Mouse (Mus musculus) intestine, embryonic 15.5 days (tissue): Measurements from ENCODE around the gene Olfr722. TPM values are rescaled to one million over a fixed set of nuclear protein-coding genes. Genes with fewer than 3 reads are reported as not detected.
"Not testable (repeated sequence)": the region's sequence is repeated elsewhere in the genome, so short reads cannot be mapped to it uniquely, and the experiment has no call there.

ENCODE experiments used
- ATAC-seq: fragments of 200-750 bp; cut with Nextera tagmentation; 2 replicates; pipeline ENCODE4 v1.8.0; 2017; ENCODE audit warnings: moderate TSS enrichment, moderate library complexity
- H3K27ac ChIP-seq: fragments of 300-500 bp; sonication (generic); 2 replicates; pipeline ENCODE4 v1.5.1; 2015; ENCODE audit warnings: mild to moderate bottlenecking, inconsistent platforms
- H3K27me3 ChIP-seq: fragments of 300-500 bp; sonication (generic); replicated peaks from 2 replicates; pipeline ENCODE4 v1.6.1; 2015; ENCODE audit warnings: inconsistent platforms
- H3K36me3 ChIP-seq: fragments of 300-500 bp; sonication (generic); 2 replicates; pipeline ENCODE4 v1.6.1; 2015; ENCODE audit warnings: inconsistent platforms
- H3K4me1 ChIP-seq: fragments of 300-500 bp; sonication (generic); replicated peaks from 2 replicates; pipeline ENCODE4 v1.6.1; 2015; ENCODE audit warnings: inconsistent platforms
- H3K4me2 ChIP-seq: fragments of 300-500 bp; sonication (generic); replicated peaks from 2 replicates; pipeline ENCODE4 v1.6.1; 2015; ENCODE audit warnings: mild to moderate bottlenecking, inconsistent platforms
- H3K4me3 ChIP-seq: fragments of 300-500 bp; sonication (generic); replicated peaks from 2 replicates; pipeline ENCODE4 v1.5.1; 2015; ENCODE audit warnings: inconsistent platforms
- H3K9ac ChIP-seq: fragments of 300-500 bp; sonication (generic); 2 replicates; pipeline ENCODE4 v1.6.1; 2015; ENCODE audit warnings: inconsistent platforms
- H3K9me3 ChIP-seq: fragments of 300-500 bp; sonication (generic); 2 replicates; pipeline ENCODE4 v1.6.1; 2016; ENCODE audit warnings: inconsistent platforms
- polyA plus RNA-seq: library from polyadenylated mRNA; unstranded; fragments of >200 nt; fragmentation: Nextera tagmentation; extraction: Ambion mirVana; gene quantifications from 2 replicates; pipeline ENCODE4 v1.2.1, GENCODE M21; 2015

Olfr722 gene
- polyA plus RNA-seq = not detected in 2 replicates

DNA sequence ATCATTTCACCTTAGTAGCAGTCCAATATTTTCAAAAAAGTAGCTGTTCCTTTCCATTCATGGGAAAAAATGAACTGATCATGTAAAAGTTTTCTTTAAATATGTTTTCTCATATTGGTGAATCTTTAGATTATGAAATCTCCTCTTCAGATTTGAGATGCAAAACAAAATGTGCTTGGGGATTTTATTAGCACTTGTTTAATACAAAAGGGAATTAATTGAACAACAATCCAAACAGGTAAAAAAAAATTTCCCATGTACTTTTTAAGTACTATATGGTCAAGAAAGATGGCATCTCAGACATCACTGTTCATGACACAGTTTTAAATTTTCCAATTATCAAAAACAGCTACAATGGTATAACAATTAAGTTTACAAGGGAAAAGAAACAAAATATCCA lies at the start of gene Olfr722:
Gene Olfr722, minus strand, starts transcription at position 101 of the 400 bp plus-strand sequence.
- no peak within 1 kb of the TSS for H3K4me3 ChIP-seq
- no peak within 1 kb of the TSS for H3K4me2 ChIP-seq
- no peaks in the 10 kb centered on the region for H3K4me1 ChIP-seq
- no peak within 1 kb of the TSS for H3K27ac ChIP-seq
- H3K36me3 ChIP-seq = no peaks in the 10 kb centered on the region
- ATAC-seq = no peak
- H3K27me3 ChIP-seq = no peaks in the 10 kb centered on the region
- no peaks in the 10 kb centered on the region for H3K9me3 ChIP-seq
- H3K9ac ChIP-seq = no peak within 1 kb of the TSS

DNA sequence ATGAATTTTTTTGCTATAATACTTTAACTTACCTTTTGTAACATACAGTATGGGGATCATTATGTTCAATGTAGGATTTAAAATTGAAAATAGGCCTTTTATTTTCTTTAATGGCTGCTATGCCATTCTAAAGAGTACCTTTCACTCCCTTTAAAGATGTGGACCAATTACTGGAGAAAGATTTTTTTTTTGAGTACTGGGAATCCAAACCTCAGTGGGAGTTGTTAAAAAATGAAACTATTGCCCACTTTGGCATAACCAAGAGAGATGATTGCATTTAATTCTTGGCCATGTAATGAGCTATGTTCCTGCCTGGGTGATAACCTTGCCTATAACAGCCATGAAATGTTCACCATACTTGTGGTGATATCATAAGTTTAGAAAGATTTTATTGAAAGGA lies 29.9 kb upstream of the Olfr722 start, which contains the start of gene Olfr723:
Gene Olfr723, minus strand, starts transcription at position 101 of the 400 bp plus-strand sequence.
- ATAC-seq, H3K4me3 ChIP-seq, H3K36me3 ChIP-seq, H3K4me2 ChIP-seq, H3K27ac ChIP-seq, H3K27me3 ChIP-seq, H3K4me1 ChIP-seq, H3K9ac ChIP-seq, H3K9me3 ChIP-seq: not testable (repeated sequence)

DNA sequence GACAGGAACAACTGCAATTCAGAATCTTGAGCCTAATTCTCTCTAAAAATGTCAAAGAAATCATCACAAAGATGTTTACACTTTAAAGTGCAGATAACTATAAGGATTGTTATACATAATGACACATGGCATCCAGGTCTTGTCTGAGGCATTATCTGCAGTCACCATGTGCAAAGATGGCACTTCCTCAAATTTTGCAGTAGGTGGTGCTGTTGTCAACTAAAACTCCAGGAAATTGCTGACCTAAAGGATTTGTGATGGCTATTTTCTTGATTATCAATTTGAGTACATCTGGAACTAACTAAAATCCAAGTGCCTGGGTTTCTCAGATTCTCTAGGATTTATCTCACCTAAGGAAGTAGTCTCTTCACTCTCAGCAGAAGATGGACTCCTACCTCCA lies 41.4 kb downstream of the Olfr722 start:
- H3K27me3 ChIP-seq = no peaks in the 10 kb centered on the region

More for the DNA sequence above, 41.4 kb downstream of the Olfr722 start:
- H3K27ac ChIP-seq = no peak overlapping the region
- ATAC-seq = no peak
- no peaks in the 10 kb centered on the region for H3K36me3 ChIP-seq
- no peak overlapping the region for H3K4me3 ChIP-seq
- no peak overlapping the region for H3K4me2 ChIP-seq
- no peaks in the 10 kb centered on the region for H3K4me1 ChIP-seq
- H3K9ac ChIP-seq = no peak overlapping the region
- no peaks in the 10 kb centered on the region for H3K9me3 ChIP-seq

Other genes with a start within 250 kb of the Olfr722 start
- gene Armh4, start 118.6 kb downstream of the Olfr722 start, polyA plus RNA-seq = 13.5 and 14.9 TPM in 2 replicates
- not detected in 2 replicates for gene Olfr723, start 29.8 kb upstream of the Olfr722 start, polyA plus RNA-seq
- not detected in 2 replicates for gene Olfr724, start 61.3 kb upstream of the Olfr722 start, polyA plus RNA-seq
- gene Olfr725, start 138.4 kb upstream of the Olfr722 start, polyA plus RNA-seq = not detected in 2 replicates
- not detected in 2 replicates for gene Olfr726, start 189.0 kb upstream of the Olfr722 start, polyA plus RNA-seq
- not detected in 2 replicates for gene Olfr727, start 221.2 kb upstream of the Olfr722 start, polyA plus RNA-seq
- not detected in 2 replicates for gene Olfr728, start 240.7 kb upstream of the Olfr722 start, polyA plus RNA-seq